Mouse (Mus musculus) midbrain, embryonic 14.5 days (tissue): ENCODE data around the gene 4931406P16Rik. TPM values are rescaled to one million over a fixed set of nuclear protein-coding genes. Genes with fewer than 3 reads are reported as not detected.

Source experiments
- polyA plus RNA-seq: library from polyadenylated mRNA; unstranded; fragments of >200 nt; fragmentation: Nextera tagmentation; extraction: Ambion mirVana; gene quantifications from 2 replicates; pipeline ENCODE4 v1.2.1, GENCODE M21; 2014

4931406P16Rik gene
- polyA plus RNA-seq, 1 experiment from 2014 or later: 40.6 TPM

Other genes with a start within 250 kb of the 4931406P16Rik start
- not detected in 2 replicates for gene Scgb1b30, start 218.1 kb downstream of the 4931406P16Rik start, polyA plus RNA-seq
- 2.8 TPM in 2 replicates for gene Wtip, start 180.3 kb downstream of the 4931406P16Rik start, polyA plus RNA-seq
- 159 and 203 TPM in 2 replicates for gene Uba2, start 144.0 kb downstream of the 4931406P16Rik start, polyA plus RNA-seq
- 67.7 and 77.4 TPM in 2 replicates for gene Pdcd2l, start 116.9 kb downstream of the 4931406P16Rik start, polyA plus RNA-seq
- 192 and 216 TPM in 2 replicates for gene Gpi1, start 83.2 kb downstream of the 4931406P16Rik start, polyA plus RNA-seq
- 0.84 TPM in 1 of 2 replicates, not detected in the other for gene Gm6096, start 62.5 kb downstream of the 4931406P16Rik start, polyA plus RNA-seq
- 46.1 and 48.9 TPM in 2 replicates for gene Lsm14a, start 79.8 kb upstream of the 4931406P16Rik start, polyA plus RNA-seq